Comparison of ENCODE assay signal across 10 mouse cellular contexts in genomic region chr2:58711491-58711890, GRCm38 (mm10).
DNase-seq lines count a peak whose midpoint lies in the region; ATAC-seq and TF ChIP-seq lines count a peak whose summit lies in the region.
"Had no signal": no experiment of that assay in that cellular context is flagged by ENCODE, and none has a peak within 500 bp of the region (broad histone marks: within the 10 kb centered on the region; RNA-seq: fewer than 3 reads in every experiment).

No protein-coding gene starts in this region.

- no peaks in the 10 kb centered on the region for H3K27me3 ChIP-seq in hindbrain, postnatal 0 days (ENCODE audit: insufficient read depth, low read length)
- H3K27me3 ChIP-seq in hindbrain, embryonic 13.5 days, result no peaks in the 10 kb centered on the region
- no peaks in the 10 kb centered on the region for H3K27me3 ChIP-seq in limb, embryonic 13.5 days
- H3K27me3 ChIP-seq: neural tube, embryonic 12.5 days had no signal

- H3K4me1 ChIP-seq in hindbrain, postnatal 0 days (ENCODE audit: insufficient read depth, low read length), result no peaks in the 10 kb centered on the region
- no peaks in the 10 kb centered on the region for H3K4me1 ChIP-seq in hindbrain, embryonic 13.5 days (replicated peaks)
- H3K4me1 ChIP-seq in limb, embryonic 13.5 days, result peaks cover 22% of the 10 kb centered on the region
- H3K4me1 ChIP-seq: neural tube, embryonic 12.5 days had no signal

- WGBS in hindbrain, postnatal 0 days, result 56% methylated on average over 2 of the region's 2 CpGs
- 63% methylated on average over 2 of the region's 2 CpGs for WGBS in hindbrain, embryonic 13.5 days
- 60% methylated on average over 2 of the region's 2 CpGs for whole genome bisulfite sequencing in limb, embryonic 13.5 days

- TF ChIP-seq CTCF in hindbrain, postnatal 0 days (IDR thresholded peaks at IDR 0.05; ENCODE audit: low read depth), result no peak

- ATAC-seq in hindbrain, postnatal 0 days, result peak; percentile 84
- no peak for ATAC-seq in hindbrain, embryonic 13.5 days (ENCODE audit: low FRiP score)
- peak; percentile 74 for ATAC-seq in limb, embryonic 13.5 days (ENCODE audit: low FRiP score, low read depth)

- H3K9ac ChIP-seq in hindbrain, postnatal 0 days (replicated peaks; ENCODE audit: low read length), result no peak overlapping the region
- H3K9ac ChIP-seq in hindbrain, embryonic 13.5 days, result no peak overlapping the region
- H3K9ac ChIP-seq in limb, embryonic 13.5 days, result no peak overlapping the region
- H3K9ac ChIP-seq: neural tube, embryonic 12.5 days had no signal

- H3K27ac ChIP-seq in hindbrain, postnatal 0 days, result no peak overlapping the region
- H3K27ac ChIP-seq in hindbrain, embryonic 13.5 days, result no peak overlapping the region
- peak overlapping the region; percentile 69; the same call in 1 of the 2 replicates for H3K27ac ChIP-seq in limb, embryonic 13.5 days
- H3K27ac ChIP-seq: neural tube, embryonic 12.5 days had no signal

- peak; percentile 26 for DNase-seq in adrenal gland, postnatal 14 days
- no peak for DNase-seq in adrenal gland, adult 18-20 months (ENCODE audit: low spot score in 2 of 2)
- peak; percentile 48 for DNase-seq in hindbrain, postnatal 0 days (ENCODE audit: low spot score)
- peak; percentile 20 for DNase-seq in gastrocnemius, postnatal 10 days
- no peak for DNase-seq in B cell, adult 2 months
- no peak for DNase-seq in spleen, postnatal 14 days (ENCODE audit: low spot score in 2 of 2)
- DNase-seq: cerebellum, adult 8-10 months had no signal

- no peak overlapping the region for H3K4me3 ChIP-seq in hindbrain, postnatal 0 days (ENCODE audit: low read length)
- no peak overlapping the region for H3K4me3 ChIP-seq in hindbrain, embryonic 13.5 days
- no peak overlapping the region for H3K4me3 ChIP-seq in limb, embryonic 13.5 days
- H3K4me3 ChIP-seq: neural tube, embryonic 12.5 days had no signal

- H3K4me2 ChIP-seq in hindbrain, postnatal 0 days (ENCODE audit: low read depth, low read length), result no peak overlapping the region
- no peak overlapping the region for H3K4me2 ChIP-seq in hindbrain, embryonic 13.5 days
- H3K4me2 ChIP-seq in limb, embryonic 13.5 days (replicated peaks), result no peak overlapping the region
- H3K4me2 ChIP-seq: neural tube, embryonic 12.5 days had no signal

- H3K9me3 ChIP-seq in hindbrain, postnatal 0 days (ENCODE audit: low read length), result no peaks in the 10 kb centered on the region
- no peaks in the 10 kb centered on the region for H3K9me3 ChIP-seq in hindbrain, embryonic 13.5 days
- no peaks in the 10 kb centered on the region for H3K9me3 ChIP-seq in limb, embryonic 13.5 days
- H3K9me3 ChIP-seq: neural tube, embryonic 12.5 days had no signal

- no peaks in the 10 kb centered on the region for H3K36me3 ChIP-seq in hindbrain, postnatal 0 days (ENCODE audit: insufficient read depth, low read length)
- H3K36me3 ChIP-seq in hindbrain, embryonic 13.5 days, result no peaks in the 10 kb centered on the region
- H3K36me3 ChIP-seq in limb, embryonic 13.5 days, result no peaks in the 10 kb centered on the region
- H3K36me3 ChIP-seq: neural tube, embryonic 12.5 days had no signal

Comparison
In these comparisons a context has a peak if more than half of its experiments do, and no peak if none do; other contexts are left out.
1. DNase-seq: peak in adrenal gland, postnatal 14 days (single experiment), hindbrain, postnatal 0 days (single experiment) and gastrocnemius, postnatal 10 days (single experiment); none in adrenal gland, adult 18-20 months (0 of 2), B cell, adult 2 months (0 of 2) and spleen, postnatal 14 days (0 of 2).